Mouse (Mus musculus) adrenal gland, postnatal 25 days (tissue): ENCODE data around the gene Olfr444. TPM values are rescaled to one million over a fixed set of nuclear protein-coding genes. Genes with fewer than 3 reads are reported as not detected.

Source experiments
- DNase-seq: peaks from one replicate; pipeline ENCODE4 v3.0.0; 2021; ENCODE audit warnings: mixed read lengths
- long read RNA-seq: library from polyadenylated mRNA; stranded (forward); transcript quantifications from one replicate; pipeline ENCODE4 v2.0.0, GENCODE M21; 2021
- total RNA-seq: library from RNA; stranded (reverse); gene quantifications from 2 replicates; pipeline ENCODE4 v1.2.3, GENCODE M21; 2021

Olfr444 gene
- total RNA-seq: not detected in 2 replicates
- long read RNA-seq: 0 reads

DNA sequence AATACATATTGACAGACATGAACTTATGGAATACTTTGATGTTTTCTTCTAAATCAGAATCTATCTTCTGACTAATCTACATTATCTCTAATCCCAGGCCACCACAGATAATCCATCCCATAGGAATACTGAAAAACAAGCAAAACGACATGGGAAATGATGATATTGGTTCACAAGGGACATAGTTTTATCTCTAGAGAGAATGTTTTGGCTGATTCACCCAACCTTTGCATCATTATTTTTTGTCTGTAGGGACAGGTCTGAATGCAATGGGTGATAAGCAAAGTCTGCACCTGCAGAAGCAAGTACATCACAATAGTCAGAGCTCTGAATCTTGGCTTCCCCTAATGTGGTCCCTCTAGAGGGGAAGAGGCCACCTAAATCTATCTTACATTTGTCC lies at the start of gene Olfr444:
TSS of gene Olfr444 (plus strand) at position 301 of the 400 bp plus-strand sequence.
- no peak for DNase-seq

DNA sequence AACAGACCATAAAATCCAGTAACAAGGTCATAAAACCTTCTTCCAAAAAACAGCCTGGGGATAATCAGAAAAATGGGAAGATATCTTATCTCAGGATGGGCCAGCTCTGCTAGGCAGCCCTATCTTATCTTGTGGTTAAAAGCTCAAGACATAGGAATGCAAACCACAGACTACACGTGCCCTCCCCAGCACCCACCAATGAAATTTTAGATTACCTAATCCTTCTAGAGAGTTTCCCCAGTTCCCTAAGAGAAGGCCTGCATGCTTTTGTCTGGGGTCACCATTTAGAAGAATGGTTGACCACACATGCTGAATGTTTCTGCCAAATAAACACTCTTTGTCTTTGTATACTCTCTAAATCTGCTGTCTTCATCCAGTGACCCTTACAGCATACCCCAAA lies 48.5 kb upstream of the Olfr444 start:
- DNase-seq: no peak

GRCm38 (mm10) chr6:42908578-42908977 lies 40.3 kb upstream of the Olfr444 start, which contains the start of gene Olfr447:
TSS of gene Olfr447 (plus strand) at chr6:42908878.
- no peak for DNase-seq

DNA sequence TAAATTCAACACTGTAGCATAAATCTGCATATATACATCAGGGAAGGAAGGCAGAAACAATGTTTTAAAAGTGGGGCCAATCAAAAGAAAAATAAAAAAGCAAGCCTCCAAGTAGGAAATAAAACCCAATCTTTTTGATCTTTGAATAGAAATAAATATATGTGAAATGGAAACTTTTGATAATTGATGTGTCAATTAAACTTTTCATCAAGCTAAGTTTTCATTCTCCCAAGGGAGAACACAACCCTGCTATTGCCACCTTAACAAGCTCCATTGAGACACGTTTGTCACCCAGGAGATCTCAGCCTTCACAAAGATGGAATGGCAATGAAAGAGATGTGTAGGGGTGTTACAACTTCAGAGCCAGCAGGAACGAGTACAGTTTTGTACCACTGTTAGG lies 27.8 kb upstream of the Olfr444 start, which contains the start of gene Olfr446:
TSS of gene Olfr446 (plus strand) at position 301 of the 400 bp plus-strand sequence.
- DNase-seq: no peak

- no peak for DNase-seq
Observed at GRCm38 (mm10) chr6:42980377-42980776, 31.5 kb downstream of the Olfr444 start.

Other genes starting within 250 kb of the Olfr444 start
- gene Tcaf1, start 239.0 kb upstream of the Olfr444 start, total RNA-seq: 72.4 and 86.5 TPM in 2 replicates
- not detected in 2 replicates for gene Olfr453, start 209.7 kb upstream of the Olfr444 start, total RNA-seq
- not detected in 2 replicates for gene Olfr38, start 192.7 kb upstream of the Olfr444 start, total RNA-seq
- gene Olfr452, start 164.0 kb upstream of the Olfr444 start, total RNA-seq: not detected in 2 replicates
- gene Olfr450, start 137.1 kb upstream of the Olfr444 start, total RNA-seq: not detected in 2 replicates
- not detected in 2 replicates for gene Olfr449, start 114.7 kb upstream of the Olfr444 start, total RNA-seq
- not detected in 2 replicates for gene Olfr448, start 58.6 kb upstream of the Olfr444 start, total RNA-seq
- not detected in 2 replicates for gene Olfr447, start 40.2 kb upstream of the Olfr444 start, total RNA-seq
- not detected in 2 replicates for gene Olfr446, start 27.7 kb upstream of the Olfr444 start, total RNA-seq
- gene Olfr441, start 157.3 kb downstream of the Olfr444 start, total RNA-seq: not detected in 2 replicates
- not detected in 2 replicates for gene Olfr237-ps1, start 197.5 kb downstream of the Olfr444 start, total RNA-seq
- gene Olfr437, start 214.2 kb downstream of the Olfr444 start, total RNA-seq: not detected in 2 replicates
- gene Olfr13, start 223.1 kb downstream of the Olfr444 start, total RNA-seq: not detected in 2 replicates
- not detected in 2 replicates for gene Olfr435, start 248.1 kb downstream of the Olfr444 start, total RNA-seq